Comparison of ENCODE assay signal across 8 mouse cellular contexts in genomic region chr13:97548527-97548977, GRCm38 (mm10).
A peak's percentile ranks its signal among the peaks of the same experiment; 100 is the strongest.
DNase-seq lines count a peak whose midpoint lies in the region; ATAC-seq lines count a peak whose summit lies in the region.

No protein-coding gene starts in this region.

- no peak overlapping the region for H3K9ac ChIP-seq in midbrain, embryonic 11.5 days (ENCODE audit: low read length)
- no peak overlapping the region for H3K9ac ChIP-seq in forebrain, embryonic 15.5 days (replicated peaks)
- H3K9ac ChIP-seq in limb, embryonic 15.5 days, result no peak overlapping the region
- H3K9ac ChIP-seq in midbrain, embryonic 16.5 days (ENCODE audit: low read depth, low read length), result no peak overlapping the region

- H3K4me1 ChIP-seq in midbrain, embryonic 10.5 days, result peaks cover 35% of the 10 kb centered on the region
- H3K4me1 ChIP-seq in midbrain, embryonic 11.5 days (ENCODE audit: control insufficient read depth, insufficient read depth, low read length), result no peaks in the 10 kb centered on the region; the same call in 1 of the 2 replicates
- peaks cover 26% of the 10 kb centered on the region for H3K4me1 ChIP-seq in forebrain, embryonic 15.5 days
- peaks cover 17% of the 10 kb centered on the region for H3K4me1 ChIP-seq in limb, embryonic 15.5 days
- peaks cover 10% of the 10 kb centered on the region for H3K4me1 ChIP-seq in midbrain, embryonic 16.5 days (ENCODE audit: control insufficient read depth, insufficient read depth, low read length)

- ATAC-seq in midbrain, embryonic 11.5 days (ENCODE audit: low FRiP score), result no peak
- ATAC-seq in forebrain, embryonic 15.5 days (replicated peaks), result no peak
- ATAC-seq in hematopoietic stem cell, adult 5-6 weeks (replicated peaks in 1 of 2; ENCODE audit: insufficient read depth in 1 of 2, low FRiP score in 2 of 2, low TSS enrichment in 1 of 2, low read depth in 1 of 2, poor library complexity in 2 of 2, severe bottlenecking in 2 of 2), result peak; percentile 25 to 38; a peak in 3 of 4 replicates
- ATAC-seq in limb, embryonic 15.5 days (ENCODE audit: insufficient number of reproducible peaks, low FRiP score, low TSS enrichment, low read depth), result no peak
- ATAC-seq in midbrain, embryonic 16.5 days, result 0 out of 2 replicates have a peak, but pooled peaks have one; percentile 47

- DNase-seq in midbrain, embryonic 10.5 days (ENCODE audit: low spot score), result no peak
- no peak for DNase-seq in midbrain, embryonic 11.5 days (ENCODE audit: low spot score, missing footprints)
- DNase-seq in urinary bladder, postnatal 36 days (ENCODE audit: low spot score in 2 of 2), result peak; percentile 26 to 51
- no peak for DNase-seq in layer of hippocampus, adult 18-20 months (ENCODE audit: low spot score in 2 of 2)

- H3K27me3 ChIP-seq in midbrain, embryonic 10.5 days (ENCODE audit: low read depth, poor library complexity, severe bottlenecking), result 0 out of 2 replicates have a peak, but pooled peaks cover 4% of the 10 kb centered on the region
- no peaks in the 10 kb centered on the region for H3K27me3 ChIP-seq in midbrain, embryonic 11.5 days (ENCODE audit: control insufficient read depth, insufficient read depth, low read length)
- H3K27me3 ChIP-seq in forebrain, embryonic 15.5 days, result no peaks in the 10 kb centered on the region
- no peaks in the 10 kb centered on the region for H3K27me3 ChIP-seq in limb, embryonic 15.5 days
- no peaks in the 10 kb centered on the region for H3K27me3 ChIP-seq in midbrain, embryonic 16.5 days (ENCODE audit: control insufficient read depth, insufficient read depth, low read depth, low read length)

- H3K27ac ChIP-seq in midbrain, embryonic 10.5 days (replicated peaks), result peak overlapping the region; percentile 38; the same call in 1 of the 2 replicates
- H3K27ac ChIP-seq in midbrain, embryonic 11.5 days (ENCODE audit: low read depth, low read length), result no peak overlapping the region
- H3K27ac ChIP-seq in forebrain, embryonic 15.5 days (replicated peaks), result peak overlapping the region; percentile 31; the same call in 1 of the 2 replicates
- peak overlapping the region; percentile 74 for H3K27ac ChIP-seq in limb, embryonic 15.5 days
- H3K27ac ChIP-seq in midbrain, embryonic 16.5 days (ENCODE audit: low read length), result peak overlapping the region; percentile 50; the same call in 1 of the 2 replicates

- H3K9me3 ChIP-seq in midbrain, embryonic 10.5 days (replicated peaks), result no peaks in the 10 kb centered on the region; the same call in 1 of the 2 replicates
- H3K9me3 ChIP-seq in midbrain, embryonic 11.5 days (ENCODE audit: control insufficient read depth, low read length), result no peaks in the 10 kb centered on the region
- no peaks in the 10 kb centered on the region for H3K9me3 ChIP-seq in forebrain, embryonic 15.5 days
- no peaks in the 10 kb centered on the region for H3K9me3 ChIP-seq in limb, embryonic 15.5 days
- H3K9me3 ChIP-seq in midbrain, embryonic 16.5 days (replicated peaks; ENCODE audit: control insufficient read depth, low read length, poor library complexity, severe bottlenecking), result no peaks in the 10 kb centered on the region

- no peaks in the 10 kb centered on the region for H3K36me3 ChIP-seq in midbrain, embryonic 10.5 days
- no peaks in the 10 kb centered on the region for H3K36me3 ChIP-seq in midbrain, embryonic 11.5 days (ENCODE audit: control insufficient read depth, insufficient read depth, low read length)
- no peaks in the 10 kb centered on the region for H3K36me3 ChIP-seq in forebrain, embryonic 15.5 days
- H3K36me3 ChIP-seq in limb, embryonic 15.5 days, result no peaks in the 10 kb centered on the region
- no peaks in the 10 kb centered on the region for H3K36me3 ChIP-seq in midbrain, embryonic 16.5 days (ENCODE audit: control insufficient read depth, insufficient read depth, low read length)

- 60% methylated on average over 9 of the region's 9 CpGs for WGBS in midbrain, embryonic 10.5 days
- 56% methylated on average over 9 of the region's 9 CpGs for WGBS in midbrain, embryonic 11.5 days
- 47% methylated on average over 9 of the region's 9 CpGs for WGBS in forebrain, embryonic 15.5 days
- 19% methylated on average over 9 of the region's 9 CpGs for WGBS in limb, embryonic 15.5 days
- WGBS in midbrain, embryonic 16.5 days, result 29% methylated on average over 9 of the region's 9 CpGs

- H3K4me2 ChIP-seq in midbrain, embryonic 11.5 days, result no peak overlapping the region
- no peak overlapping the region for H3K4me2 ChIP-seq in forebrain, embryonic 15.5 days (replicated peaks)
- no peak overlapping the region for H3K4me2 ChIP-seq in limb, embryonic 15.5 days
- no peak overlapping the region for H3K4me2 ChIP-seq in midbrain, embryonic 16.5 days (ENCODE audit: low read length)

- no peak overlapping the region for H3K4me3 ChIP-seq in midbrain, embryonic 10.5 days
- H3K4me3 ChIP-seq in midbrain, embryonic 11.5 days (ENCODE audit: low read depth, low read length), result no peak overlapping the region
- H3K4me3 ChIP-seq in forebrain, embryonic 15.5 days, result no peak overlapping the region
- H3K4me3 ChIP-seq in limb, embryonic 15.5 days, result no peak overlapping the region
- H3K4me3 ChIP-seq in midbrain, embryonic 16.5 days (ENCODE audit: low read depth, low read length), result no peak overlapping the region

Comparison
In these comparisons a context has a peak if more than half of its experiments do, and no peak if none do; other contexts are left out.
1. ATAC-seq: peak in hematopoietic stem cell, adult 5-6 weeks (2 of 2) and midbrain, embryonic 16.5 days (single experiment); none in midbrain, embryonic 11.5 days (single experiment), forebrain, embryonic 15.5 days (single experiment) and limb, embryonic 15.5 days (single experiment).
2. DNase-seq: peak in urinary bladder, postnatal 36 days (2 of 2); none in midbrain, embryonic 10.5 days (single experiment), midbrain, embryonic 11.5 days (single experiment) and layer of hippocampus, adult 18-20 months (0 of 2).